ENCODE assay signal across 8 mouse cellular contexts in genomic region chr11:119268557-119269195, GRCm38 (mm10). TPM values are rescaled to one million over a fixed set of nuclear protein-coding genes. Genes with fewer than 3 reads are reported as not detected.
DNase-seq lines count a peak whose midpoint lies in the region; ATAC-seq and TF ChIP-seq lines count a peak whose summit lies in the region.

No protein-coding gene starts in this region.

- H3K4me3 ChIP-seq in brown adipose tissue, adult 24 weeks (ENCODE audit: insufficient read depth, low read depth, low read length): peak overlapping the region; percentile 78
- H3K4me3 ChIP-seq in heart, postnatal 0 days (ENCODE audit: low read depth, low read length): peak overlapping the region; percentile 53
- peak overlapping the region; percentile 69 for H3K4me3 ChIP-seq in limb, embryonic 10.5 days
- H3K4me3 ChIP-seq in neural tube, embryonic 13.5 days: peak overlapping the region; percentile 62

- H3K9me3 ChIP-seq in heart, postnatal 0 days (replicated peaks; ENCODE audit: control insufficient read depth, low read length): no peaks in the 10 kb centered on the region
- H3K9me3 ChIP-seq in limb, embryonic 10.5 days (replicated peaks): no peaks in the 10 kb centered on the region
- H3K9me3 ChIP-seq in neural tube, embryonic 13.5 days: no peaks in the 10 kb centered on the region

- TF ChIP-seq EP300 in heart, postnatal 0 days (IDR thresholded peaks at IDR 0.05; ENCODE audit: low read depth): no peak

- H3K36me3 ChIP-seq in heart, postnatal 0 days (replicated peaks; ENCODE audit: control insufficient read depth, insufficient read depth, low read length): peaks cover 25% of the 10 kb centered on the region
- H3K36me3 ChIP-seq in limb, embryonic 10.5 days: peaks cover 14% of the 10 kb centered on the region
- H3K36me3 ChIP-seq in neural tube, embryonic 13.5 days: peaks cover 41% of the 10 kb centered on the region

- H3K9ac ChIP-seq in heart, postnatal 0 days (replicated peaks; ENCODE audit: low read depth, low read length): peak overlapping the region; percentile 71; the same call in 1 of the 2 replicates
- H3K9ac ChIP-seq in neural tube, embryonic 13.5 days: peak overlapping the region; percentile 86

- ATAC-seq in heart, postnatal 0 days (ENCODE audit: insufficient read depth, low read depth): no peak
- no peak for ATAC-seq in neural tube, embryonic 13.5 days (ENCODE audit: low read depth)

- peak; percentile 92 for DNase-seq in heart, adult 11 months
- DNase-seq in heart, adult 9 months (ENCODE audit: low spot score in 2 of 2): no peak
- DNase-seq in heart, postnatal 0 days (ENCODE audit: low spot score): no peak
- no peak for DNase-seq in limb, embryonic 10.5 days (ENCODE audit: low spot score)
- no peak for DNase-seq in embryo, embryonic 10 days (ENCODE audit: low spot score)
- no peak for DNase-seq in yolk sac, embryonic 10.5 days (ENCODE audit: low spot score)

- H3K27ac ChIP-seq in brown adipose tissue, adult 24 weeks (replicated peaks; ENCODE audit: low read depth, low read length): 0 out of 2 replicates have a peak overlapping the region, but pooled peaks have one; percentile 15
- no peak overlapping the region for H3K27ac ChIP-seq in heart, postnatal 0 days (ENCODE audit: low read depth)
- H3K27ac ChIP-seq in limb, embryonic 10.5 days: 0 out of 2 replicates have a peak overlapping the region, but pooled peaks have one; percentile 73
- no peak overlapping the region for H3K27ac ChIP-seq in neural tube, embryonic 13.5 days (replicated peaks)

- 83% methylated on average over 16 of the region's 16 CpGs for WGBS in heart, postnatal 0 days
- WGBS in limb, embryonic 10.5 days: 86% methylated on average over 16 of the region's 16 CpGs
- WGBS in neural tube, embryonic 13.5 days: 74% methylated on average over 16 of the region's 16 CpGs

- no peaks in the 10 kb centered on the region for H3K27me3 ChIP-seq in heart, postnatal 0 days (ENCODE audit: control insufficient read depth, insufficient read depth, low read length)
- H3K27me3 ChIP-seq in limb, embryonic 10.5 days (ENCODE audit: low read depth, poor library complexity, severe bottlenecking): no peaks in the 10 kb centered on the region
- no peaks in the 10 kb centered on the region for H3K27me3 ChIP-seq in neural tube, embryonic 13.5 days

- H3K4me1 ChIP-seq in brown adipose tissue, adult 24 weeks (ENCODE audit: control insufficient read depth, insufficient read depth, insufficient read length, low read length): no peaks in the 10 kb centered on the region; the same call in 1 of the 2 replicates
- H3K4me1 ChIP-seq in heart, postnatal 0 days (ENCODE audit: control insufficient read depth, insufficient read depth): no peaks in the 10 kb centered on the region
- H3K4me1 ChIP-seq in limb, embryonic 10.5 days: peaks cover 23% of the 10 kb centered on the region
- H3K4me1 ChIP-seq in neural tube, embryonic 13.5 days (replicated peaks): peaks cover 31% of the 10 kb centered on the region

- peak overlapping the region; percentile 89 for H3K4me2 ChIP-seq in heart, postnatal 0 days (ENCODE audit: low read depth, low read length)
- H3K4me2 ChIP-seq in neural tube, embryonic 13.5 days: peak overlapping the region; percentile 84

- no peak for TF ChIP-seq CTCF in heart, postnatal 0 days (IDR thresholded peaks at IDR 0.05; ENCODE audit: low read depth)

RNA-seq across cellular contexts. Expression of gene Gaa, which starts 1.0 kb away (rescaled TPM):
- 28.3 and 31.9 TPM in 2 replicates for polyA plus RNA-seq in brown adipose tissue, adult 24 weeks (2012; ENCODE audit: insufficient read depth, insufficient read length, missing spikeins)
- total RNA-seq in heart, postnatal 0 days (2014; rRNA removed; ENCODE audit: low replicate concordance): 91.1 and 158 TPM in 2 replicates
- 51.8 and 56.3 TPM in 2 replicates for polyA plus RNA-seq in heart, postnatal 0 days (2015; fragmentation: Nextera tagmentation; extraction: Ambion mirVana)
- 23.4 and 27.8 TPM in 2 replicates for polyA plus RNA-seq in limb, embryonic 10.5 days (2016; fragmentation: Nextera tagmentation; extraction: Ambion mirVana)
- polyA plus RNA-seq in neural tube, embryonic 13.5 days (2015; fragmentation: Nextera tagmentation; extraction: Ambion mirVana): 58.0 and 62.5 TPM in 2 replicates

RNA-seq across cellular contexts. Expression of gene Eif4a3, which starts 31.2 kb away (rescaled TPM):
- 54.8 and 76.2 TPM in 2 replicates for polyA plus RNA-seq in brown adipose tissue, adult 24 weeks (2012; ENCODE audit: insufficient read depth, insufficient read length, missing spikeins)
- total RNA-seq in heart, postnatal 0 days (2014; rRNA removed; ENCODE audit: low replicate concordance): 156 and 157 TPM in 2 replicates
- 197 and 212 TPM in 2 replicates for polyA plus RNA-seq in heart, postnatal 0 days (2015; fragmentation: Nextera tagmentation; extraction: Ambion mirVana)
- 503 and 564 TPM in 2 replicates for polyA plus RNA-seq in limb, embryonic 10.5 days (2016; fragmentation: Nextera tagmentation; extraction: Ambion mirVana)
- 260 and 263 TPM in 2 replicates for polyA plus RNA-seq in neural tube, embryonic 13.5 days (2015; fragmentation: Nextera tagmentation; extraction: Ambion mirVana)

RNA-seq across cellular contexts. Expression of gene Card14, which starts 38.9 kb away (rescaled TPM):
- not detected in 2 replicates for polyA plus RNA-seq in brown adipose tissue, adult 24 weeks (2012; ENCODE audit: insufficient read depth, insufficient read length, missing spikeins)
- total RNA-seq in heart, postnatal 0 days (2014; rRNA removed; ENCODE audit: low replicate concordance): 0.66 and 1.2 TPM in 2 replicates
- 0.41 and 0.48 TPM in 2 replicates for polyA plus RNA-seq in heart, postnatal 0 days (2015; fragmentation: Nextera tagmentation; extraction: Ambion mirVana)
- polyA plus RNA-seq in limb, embryonic 10.5 days (2016; fragmentation: Nextera tagmentation; extraction: Ambion mirVana): 0.08 and 0.30 TPM in 2 replicates
- 0.17 and 0.23 TPM in 2 replicates for polyA plus RNA-seq in neural tube, embryonic 13.5 days (2015; fragmentation: Nextera tagmentation; extraction: Ambion mirVana)

RNA-seq across cellular contexts. Expression of gene Ccdc40, which starts 40.3 kb away (rescaled TPM):
- not detected in 2 replicates for polyA plus RNA-seq in brown adipose tissue, adult 24 weeks (2012; ENCODE audit: insufficient read depth, insufficient read length, missing spikeins)
- 0.39 TPM in 1 of 2 replicates, not detected in the other for total RNA-seq in heart, postnatal 0 days (2014; rRNA removed; ENCODE audit: low replicate concordance)
- polyA plus RNA-seq in heart, postnatal 0 days (2015; fragmentation: Nextera tagmentation; extraction: Ambion mirVana): 0.62 and 0.68 TPM in 2 replicates
- polyA plus RNA-seq in limb, embryonic 10.5 days (2016; fragmentation: Nextera tagmentation; extraction: Ambion mirVana): 9.8 and 12.8 TPM in 2 replicates
- 15.7 and 15.8 TPM in 2 replicates for polyA plus RNA-seq in neural tube, embryonic 13.5 days (2015; fragmentation: Nextera tagmentation; extraction: Ambion mirVana)

RNA-seq across cellular contexts. Expression of gene Tbc1d16, which starts 40.4 kb away (rescaled TPM):
- polyA plus RNA-seq in brown adipose tissue, adult 24 weeks (2012; ENCODE audit: insufficient read depth, insufficient read length, missing spikeins): 3.3 and 4.4 TPM in 2 replicates
- 46.4 and 50.8 TPM in 2 replicates for total RNA-seq in heart, postnatal 0 days (2014; rRNA removed; ENCODE audit: low replicate concordance)
- 12.4 and 12.9 TPM in 2 replicates for polyA plus RNA-seq in heart, postnatal 0 days (2015; fragmentation: Nextera tagmentation; extraction: Ambion mirVana)
- 19.6 and 20.2 TPM in 2 replicates for polyA plus RNA-seq in limb, embryonic 10.5 days (2016; fragmentation: Nextera tagmentation; extraction: Ambion mirVana)
- polyA plus RNA-seq in neural tube, embryonic 13.5 days (2015; fragmentation: Nextera tagmentation; extraction: Ambion mirVana): 49.0 and 50.8 TPM in 2 replicates

Comparison
In these comparisons a context has a peak if more than half of its experiments do, and no peak if none do; other contexts are left out.
1. H3K27ac ChIP-seq: peak in brown adipose tissue, adult 24 weeks (single experiment) and limb, embryonic 10.5 days (single experiment); none in heart, postnatal 0 days (single experiment) and neural tube, embryonic 13.5 days (single experiment).
2. Peak in every context shown above with its lines, with median percentiles within 50 percentile points of each other: H3K4me3 ChIP-seq.